Mouse (Mus musculus) retina, postnatal 1 day (tissue): ENCODE data around the gene Dkk2.

Source experiments
- DNase-seq: peaks from one replicate; pipeline ENCODE4 v3.0.0-alpha.2; 2012

Gene Dkk2

GRCm38 (mm10) chr3:132129730-132130274 is 44.7 kb downstream of the Dkk2 start:
- DNase-seq: no peak

DNA sequence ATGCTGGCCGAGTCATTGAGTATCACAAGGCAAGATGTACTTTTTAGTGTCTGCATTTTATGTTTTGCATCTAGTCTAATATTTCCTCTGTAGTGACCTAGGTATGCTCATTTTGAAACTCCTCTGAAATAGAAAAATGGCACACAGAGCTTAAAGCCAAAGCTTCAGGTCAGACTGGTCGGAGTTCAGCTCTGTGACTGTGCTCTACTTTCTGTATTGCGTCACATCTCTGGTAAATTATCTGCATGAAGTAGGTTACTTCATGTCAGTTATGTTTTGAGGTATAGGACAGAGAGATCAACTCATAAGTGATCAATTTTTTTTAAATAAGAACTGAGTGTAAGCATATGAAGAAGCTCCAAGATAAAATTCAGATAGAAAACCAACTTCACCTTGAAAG is 45.7 kb downstream of the Dkk2 start:
- DNase-seq: no peak

DNA sequence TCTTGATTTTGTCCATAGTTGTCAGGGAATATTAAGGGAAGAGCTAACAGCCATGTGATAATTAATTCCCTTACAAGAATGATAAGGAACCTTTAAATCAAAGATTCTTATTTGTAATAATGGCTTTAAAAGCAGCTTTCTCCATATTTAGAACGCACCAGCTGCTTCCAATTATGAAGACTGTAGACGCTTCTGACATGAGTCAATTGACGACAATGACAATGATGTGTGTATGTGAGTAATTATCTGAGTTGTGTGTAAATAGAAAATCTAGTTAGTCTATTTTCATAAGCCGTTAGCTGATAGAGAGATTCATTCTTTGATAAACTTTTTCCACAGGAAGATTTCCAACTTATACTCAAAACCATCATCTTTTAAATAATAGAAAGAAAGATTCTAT is 46.8 kb downstream of the Dkk2 start:
- DNase-seq: peak; percentile 13

- no peak for DNase-seq
Observed at GRCm38 (mm10) chr3:132134502-132134901, 49.4 kb downstream of the Dkk2 start.

DNA sequence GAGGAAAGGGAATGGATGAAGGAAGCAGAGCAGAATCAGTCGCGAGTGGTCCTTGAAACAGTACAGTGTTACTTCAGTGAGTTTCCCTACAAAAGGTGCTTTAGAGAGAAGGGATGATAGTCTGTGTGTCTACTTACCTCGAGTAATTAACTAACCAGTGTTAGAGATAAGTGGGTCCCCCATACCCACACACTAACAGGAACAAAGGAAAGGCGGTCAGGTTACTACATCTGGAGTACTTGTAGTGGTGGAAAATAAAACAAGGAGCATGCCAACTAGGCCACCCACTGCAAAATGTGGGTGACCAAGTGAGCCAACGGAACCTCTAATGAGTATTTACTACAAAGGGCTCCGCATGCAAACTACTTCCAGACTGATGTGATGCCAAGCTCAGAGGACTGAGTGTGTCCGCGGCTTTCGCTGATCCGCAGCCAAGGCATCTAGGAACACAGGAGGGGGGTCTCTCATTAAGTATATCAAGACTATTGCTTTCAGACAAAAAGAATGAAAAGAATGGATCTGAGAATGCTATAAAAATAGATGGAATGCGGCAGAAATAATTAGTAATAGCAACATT is 52.8 kb downstream of the Dkk2 start:
- peak; percentile 59 for DNase-seq

- no peak for DNase-seq
Observed at GRCm38 (mm10) chr3:132141031-132141430, 55.9 kb downstream of the Dkk2 start.

DNA sequence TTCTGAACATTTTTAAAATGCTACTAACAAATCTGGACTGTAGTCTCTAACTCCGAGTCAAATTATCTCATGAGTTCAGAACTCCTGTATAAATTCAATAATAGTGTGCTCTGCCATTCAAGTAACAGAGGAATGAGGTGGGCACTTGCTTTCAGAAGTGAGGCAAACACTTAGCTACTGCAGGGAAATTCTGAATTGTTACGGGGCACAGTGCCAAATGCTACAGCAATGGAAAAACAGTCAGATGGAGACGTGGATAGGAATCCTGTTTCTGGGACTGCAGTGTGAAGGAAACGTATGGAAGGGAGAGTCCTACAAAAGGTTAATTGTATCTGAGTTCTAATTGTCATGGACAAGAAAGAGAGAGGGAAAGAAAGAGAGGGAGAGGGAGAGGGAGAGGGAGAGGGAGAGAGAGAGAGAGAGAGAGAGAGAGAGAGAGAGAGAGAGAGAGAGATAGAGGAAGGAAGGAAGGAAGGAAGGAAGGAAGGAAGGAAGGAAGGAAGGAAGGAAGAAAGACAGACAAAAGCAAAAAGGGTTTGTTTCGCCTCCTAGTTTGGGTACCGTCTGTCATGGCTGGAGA is 64.4 kb downstream of the Dkk2 start:
- no peak for DNase-seq

GRCm38 (mm10) chr3:132158817-132159216 is 73.7 kb downstream of the Dkk2 start:
- no peak for DNase-seq

DNA sequence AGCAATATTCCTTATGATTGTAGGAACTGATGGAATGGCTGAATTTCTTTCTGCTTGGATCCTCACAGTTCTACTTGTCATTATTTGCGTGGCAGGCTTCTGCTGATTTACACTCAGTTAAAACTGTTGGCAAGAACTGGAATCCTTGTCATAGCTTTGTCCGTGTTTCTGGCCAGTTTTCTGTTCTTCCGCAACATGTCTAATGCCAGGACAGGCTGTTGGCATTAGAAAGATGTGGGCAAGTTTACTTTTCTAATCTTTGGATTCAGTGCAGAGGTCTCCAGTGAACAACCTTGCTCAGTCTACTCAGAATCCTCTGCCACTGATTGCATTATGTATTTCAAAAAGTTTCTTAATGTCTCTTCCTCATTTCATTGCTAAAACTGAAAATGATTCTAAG is 83.8 kb downstream of the Dkk2 start:
- no peak for DNase-seq

GRCm38 (mm10) chr3:132186888-132187552 is 101.9 kb downstream of the Dkk2 start:
- DNase-seq: no peak

- no peak for DNase-seq
Observed at GRCm38 (mm10) chr3:132201950-132202349, 116.9 kb downstream of the Dkk2 start.

DNA sequence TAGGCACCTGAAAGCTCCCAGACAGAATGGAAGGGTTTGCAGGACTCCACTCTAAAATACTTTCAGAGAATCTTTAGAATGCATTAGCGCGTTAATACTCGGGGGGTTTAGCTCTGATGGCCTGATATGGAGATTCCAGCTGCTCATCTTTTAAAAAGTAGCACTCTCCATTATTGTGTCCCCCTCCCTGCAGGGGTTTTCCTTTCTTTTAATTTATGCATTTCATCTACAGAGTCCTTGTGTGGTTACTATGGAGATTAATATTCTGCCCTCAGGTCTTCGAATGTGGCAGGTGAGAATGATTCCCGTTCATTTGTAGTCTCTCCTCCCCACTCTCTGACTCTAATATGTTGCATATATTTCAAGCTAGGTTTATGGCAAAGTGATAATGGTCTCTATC is 117.6 kb downstream of the Dkk2 start:
- DNase-seq: no peak

DNA sequence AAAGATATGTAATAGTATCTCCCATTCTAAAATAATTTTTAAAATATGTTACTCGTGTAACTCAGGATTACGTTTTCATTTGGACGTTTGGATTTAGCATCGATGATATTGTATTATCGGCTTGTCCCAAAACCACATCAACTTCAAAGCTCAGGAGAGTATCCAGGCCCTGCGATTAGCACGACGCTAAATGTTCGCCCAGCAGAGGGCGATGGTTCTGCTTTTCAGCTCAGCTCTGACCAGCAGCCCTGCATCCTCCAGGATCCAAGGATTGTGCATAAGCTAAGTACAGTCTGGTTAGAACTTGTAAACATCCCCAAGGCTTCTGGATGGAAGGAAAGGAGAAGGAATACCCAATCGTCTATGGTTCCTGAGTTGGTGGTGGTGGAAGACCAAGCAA is 122.4 kb downstream of the Dkk2 start:
- DNase-seq: peak; percentile 61

- no peak for DNase-seq
Observed at GRCm38 (mm10) chr3:132211260-132211659, 126.2 kb downstream of the Dkk2 start.

GRCm38 (mm10) chr3:132219977-132220487 is 134.9 kb downstream of the Dkk2 start:
- no peak for DNase-seq

- DNase-seq: no peak
Observed at GRCm38 (mm10) chr3:132227622-132228021, 142.5 kb downstream of the Dkk2 start.
